Mouse (Mus musculus) limb, embryonic 11.5 days (tissue): ENCODE measurements around the gene Rsad1. TPM values are rescaled to one million over a fixed set of nuclear protein-coding genes. Genes with fewer than 3 reads are reported as not detected.

Source experiments
- ATAC-seq: fragments of 200-750 bp; cut with Nextera tagmentation; 2 replicates; pipeline ENCODE4 v1.8.0; 2017; ENCODE audit warnings: low read depth; ENCODE audit not compliant: insufficient number of reproducible peaks, low FRiP score, low TSS enrichment
- DNase-seq: peaks from one replicate; pipeline ENCODE4 v3.0.0-alpha.2; 2015; ENCODE audit warnings: low spot score
- H3K27ac ChIP-seq: fragments of 300-500 bp; sonication (generic); replicated peaks from 2 replicates; pipeline ENCODE4 v1.5.1; 2014; ENCODE audit warnings: low read depth, mild to moderate bottlenecking, low read length
- H3K27me3 ChIP-seq: fragments of 300-500 bp; sonication (generic); 2 replicates; pipeline ENCODE4 v1.6.1; 2014; ENCODE audit warnings: mild to moderate bottlenecking, low read length, mixed read lengths; ENCODE audit not compliant: control insufficient read depth, insufficient read depth
- H3K36me3 ChIP-seq: fragments of 300-500 bp; sonication (generic); 2 replicates; pipeline ENCODE4 v1.6.1; 2014; ENCODE audit warnings: mild to moderate bottlenecking, low read length, moderate library complexity, mixed read lengths; ENCODE audit not compliant: control insufficient read depth, insufficient read depth
- H3K4me1 ChIP-seq: fragments of 300-500 bp; sonication (generic); 2 replicates; pipeline ENCODE4 v1.6.1; 2014; ENCODE audit warnings: low read length, mixed read lengths; ENCODE audit not compliant: control insufficient read depth, insufficient read depth
- H3K4me2 ChIP-seq: fragments of 300-500 bp; sonication (generic); 2 replicates; pipeline ENCODE4 v1.6.1; 2014; ENCODE audit warnings: low read depth, mild to moderate bottlenecking, moderate library complexity; ENCODE audit not compliant: severe bottlenecking
- H3K4me3 ChIP-seq: fragments of 300-500 bp; sonication (generic); 2 replicates; pipeline ENCODE4 v1.5.1; 2014; ENCODE audit warnings: low read depth, low read length
- H3K9ac ChIP-seq: fragments of 300-500 bp; sonication (generic); 2 replicates; pipeline ENCODE4 v1.6.1; 2014; ENCODE audit warnings: mild to moderate bottlenecking, low read length
- H3K9me3 ChIP-seq: fragments of 300-500 bp; sonication (generic); 2 replicates; pipeline ENCODE4 v1.6.1; 2016; ENCODE audit warnings: low read length; ENCODE audit not compliant: control insufficient read depth
- WGBS: fragments of 180-500 bp; shearing (Covaris S2); extraction: QIAGEN DNeasy Blood & Tissue Kit; methylation state at CpG from one replicate; pipeline ENCODE4 v1.1.7; 2014; 5-methylcytosine and 5-hydroxymethylcytosine counted together
- polyA plus RNA-seq: library from polyadenylated mRNA; unstranded; fragments of >200 nt; fragmentation: Nextera tagmentation; extraction: Ambion mirVana; gene quantifications from 2 replicates; pipeline ENCODE4 v1.2.1, GENCODE M21; 2014

Gene Rsad1
- polyA plus RNA-seq, 1 experiment from 2014 or later: 3.1 TPM

GRCm38 (mm10) chr11:94563821-94564220, 14.8 kb upstream of the Rsad1 start:
- Histone ChIP-seq H3K9me3 (no peaks in the 10 kb centered on the region), H3K27me3 (peaks cover 14% of the 10 kb centered on the region; the same call in 1 of the 2 replicates), H3K36me3 (no peaks in the 10 kb centered on the region), H3K9ac (peak overlapping the region; percentile 43; the same call in 1 of the 2 replicates), H3K4me2 (peak overlapping the region; percentile 54; the same call in 1 of the 2 replicates), H3K4me3 (no peak overlapping the region; the same call in 1 of the 2 replicates), H3K4me1 (peaks cover 17% of the 10 kb centered on the region), H3K27ac (no peak overlapping the region)
- ATAC-seq: peak; percentile 61
- no peak for DNase-seq
- 49% methylated on average over 5 of the region's 5 CpGs for WGBS

- DNase-seq (no peak), ATAC-seq (0 out of 2 replicates have a peak, but pooled peaks have one; percentile 14)
- H3K9me3 ChIP-seq: no peaks in the 10 kb centered on the region
- no peak overlapping the region for H3K4me3 ChIP-seq
- 92% methylated on average over 5 of the region's 5 CpGs for WGBS
- H3K4me1 ChIP-seq: peaks cover 17% of the 10 kb centered on the region
- H3K9ac ChIP-seq: no peak overlapping the region
- H3K36me3 ChIP-seq: no peaks in the 10 kb centered on the region
- H3K27me3 ChIP-seq: peaks cover 14% of the 10 kb centered on the region; the same call in 1 of the 2 replicates
- H3K27ac ChIP-seq: no peak overlapping the region
- H3K4me2 ChIP-seq: no peak overlapping the region
Measured at GRCm38 (mm10) chr11:94563383-94563782, 14.3 kb upstream of the Rsad1 start.

GRCm38 (mm10) chr11:94558226-94558625, 9.2 kb upstream of the Rsad1 start:
- no peak overlapping the region for H3K27ac ChIP-seq
- WGBS: 73% methylated on average over 3 of the region's 3 CpGs
- no peaks in the 10 kb centered on the region for H3K36me3 ChIP-seq
- no peak overlapping the region for H3K4me3 ChIP-seq
- no peak for DNase-seq
- H3K4me1 ChIP-seq: no peaks in the 10 kb centered on the region
- H3K9ac ChIP-seq: no peak overlapping the region
- no peaks in the 10 kb centered on the region for H3K27me3 ChIP-seq
- ATAC-seq: no peak
- no peak overlapping the region for H3K4me2 ChIP-seq
- H3K9me3 ChIP-seq: no peaks in the 10 kb centered on the region

- H3K27ac ChIP-seq: no peak overlapping the region
- DNase-seq (no peak), ATAC-seq (no peak)
- H3K9me3 ChIP-seq: no peaks in the 10 kb centered on the region
- WGBS: 93% methylated on average over 5 of the region's 5 CpGs
- H3K27me3 ChIP-seq: no peaks in the 10 kb centered on the region
- no peak overlapping the region for H3K4me2 ChIP-seq
- no peak overlapping the region for H3K9ac ChIP-seq
- peaks cover 4% of the 10 kb centered on the region for H3K4me1 ChIP-seq
- H3K4me3 ChIP-seq: no peak overlapping the region
- H3K36me3 ChIP-seq: no peaks in the 10 kb centered on the region
Measured at GRCm38 (mm10) chr11:94550442-94550744, 1.3 kb upstream of the Rsad1 start.

- ATAC-seq (no peak), DNase-seq (no peak)
- Histone ChIP-seq H3K27me3 (no peaks in the 10 kb centered on the region), H3K4me1 (peaks cover 4% of the 10 kb centered on the region), H3K9ac (no peak overlapping the region), H3K36me3 (no peaks in the 10 kb centered on the region), H3K4me3 (no peak overlapping the region), H3K27ac (no peak overlapping the region), H3K4me2 (no peak overlapping the region), H3K9me3 (no peaks in the 10 kb centered on the region)
- WGBS: 82% methylated on average over 10 of the region's 10 CpGs
Measured at GRCm38 (mm10) chr11:94549691-94550441, 811 bp upstream of the Rsad1 start.

GRCm38 (mm10) chr11:94548041-94548784, 842 bp downstream of the Rsad1 start:
- H3K4me3 ChIP-seq: peak overlapping the region; percentile 40
- peaks cover 4% of the 10 kb centered on the region for H3K4me1 ChIP-seq
- no peaks in the 10 kb centered on the region for H3K27me3 ChIP-seq
- ATAC-seq (no peak), DNase-seq (peak; percentile 54)
- no peak overlapping the region for H3K27ac ChIP-seq
- H3K9me3 ChIP-seq: no peaks in the 10 kb centered on the region
- peak overlapping the region; percentile 87 for H3K4me2 ChIP-seq
- peak overlapping the region; percentile 53; the same call in 1 of the 2 replicates for H3K9ac ChIP-seq
- 16% methylated on average over 24 of the region's 24 CpGs for WGBS
- H3K36me3 ChIP-seq: no peaks in the 10 kb centered on the region

GRCm38 (mm10) chr11:94547271-94547670, 1.8 kb downstream of the Rsad1 start:
- Histone ChIP-seq H3K9ac (no peak overlapping the region), H3K27ac (no peak overlapping the region), H3K4me1 (peaks cover 4% of the 10 kb centered on the region), H3K27me3 (no peaks in the 10 kb centered on the region), H3K4me2 (no peak overlapping the region), H3K36me3 (0 out of 2 replicates have a peak, but pooled peaks cover under 1% of the 10 kb centered on the region), H3K4me3 (no peak overlapping the region), H3K9me3 (no peaks in the 10 kb centered on the region)
- WGBS: 90% methylated on average over 6 of the region's 6 CpGs
- no peak for ATAC-seq
- no peak for DNase-seq

GRCm38 (mm10) chr11:94546381-94546780, 2.7 kb downstream of the Rsad1 start:
- ATAC-seq: no peak
- WGBS: 93% methylated on average over 5 of the region's 5 CpGs
- H3K27ac ChIP-seq: no peak overlapping the region

More at GRCm38 (mm10) chr11:94546381-94546780, 2.7 kb downstream of the Rsad1 start:
- no peaks in the 10 kb centered on the region for H3K27me3 ChIP-seq
- no peak overlapping the region for H3K4me2 ChIP-seq
- peaks cover 4% of the 10 kb centered on the region for H3K4me1 ChIP-seq
- H3K36me3 ChIP-seq: 0 out of 2 replicates have a peak, but pooled peaks cover 2% of the 10 kb centered on the region
- H3K9me3 ChIP-seq: no peaks in the 10 kb centered on the region
- DNase-seq: no peak
- no peak overlapping the region for H3K4me3 ChIP-seq
- H3K9ac ChIP-seq: no peak overlapping the region
